Mouse (Mus musculus) forebrain, embryonic 16.5 days (tissue): ENCODE measurements around the gene Syngr3. TPM values are rescaled to one million over a fixed set of nuclear protein-coding genes. Genes with fewer than 3 reads are reported as not detected.

Experiments used
- ATAC-seq: fragments of 200-750 bp; cut with Nextera tagmentation; 2 replicates; pipeline ENCODE4 v1.8.0; 2017; ENCODE audit warnings: mild to moderate bottlenecking, moderate library complexity
- H3K27ac ChIP-seq: fragments of 300-500 bp; sonication (generic); 2 replicates; pipeline ENCODE4 v1.5.1; 2014; ENCODE audit warnings: low read length, control low read depth
- H3K27me3 ChIP-seq: fragments of 300-500 bp; sonication (generic); replicated peaks from 2 replicates; pipeline ENCODE4 v1.6.1; 2014; ENCODE audit warnings: low read length; ENCODE audit not compliant: control insufficient read depth, insufficient read depth
- H3K36me3 ChIP-seq: fragments of 300-500 bp; sonication (generic); 2 replicates; pipeline ENCODE4 v1.6.1; 2014; ENCODE audit not compliant: control insufficient read depth, insufficient read depth
- H3K4me1 ChIP-seq: fragments of 300-500 bp; sonication (generic); replicated peaks from 2 replicates; pipeline ENCODE4 v1.6.1; 2014; ENCODE audit warnings: low read length; ENCODE audit not compliant: control insufficient read depth, insufficient read depth
- H3K4me2 ChIP-seq: fragments of 300-500 bp; sonication (generic); 2 replicates; pipeline ENCODE4 v1.6.1; 2014; ENCODE audit warnings: mild to moderate bottlenecking, low read length, control low read depth
- H3K4me3 ChIP-seq: fragments of 300-500 bp; sonication (generic); replicated peaks from 2 replicates; pipeline ENCODE4 v1.5.1; 2014; ENCODE audit warnings: mild to moderate bottlenecking, low read length, control low read depth
- H3K9ac ChIP-seq: fragments of 300-500 bp; sonication (generic); replicated peaks from 2 replicates; pipeline ENCODE4 v1.6.1; 2014; ENCODE audit warnings: low read depth, low read length, control low read depth
- H3K9me3 ChIP-seq: fragments of 300-500 bp; sonication (generic); 2 replicates; pipeline ENCODE4 v1.6.1; 2016; ENCODE audit warnings: low read length; ENCODE audit not compliant: control insufficient read depth
- WGBS: fragments of 180-500 bp; shearing (Covaris S2); extraction: QIAGEN DNeasy Blood & Tissue Kit; methylation state at CpG from one replicate; pipeline ENCODE4 v1.1.7; 2014; 5-methylcytosine and 5-hydroxymethylcytosine counted together
- polyA plus RNA-seq: library from polyadenylated mRNA; unstranded; fragments of >200 nt; fragmentation: Nextera tagmentation; extraction: Ambion mirVana; gene quantifications from 2 replicates; pipeline ENCODE4 v1.2.1, GENCODE M21; 2015

Gene Syngr3
- polyA plus RNA-seq, 1 experiment from 2014 or later: 193 TPM

GRCm38 (mm10) chr17:24644875-24645721, 44.7 kb downstream of the Syngr3 start:
- no peak overlapping the region for H3K4me3 ChIP-seq
- ATAC-seq: no peak
- H3K27me3 ChIP-seq: no peaks in the 10 kb centered on the region
- H3K4me1 ChIP-seq: peaks cover 8% of the 10 kb centered on the region
- 90% methylated on average over 9 of the region's 9 CpGs for WGBS
- H3K9ac ChIP-seq: no peak overlapping the region
- H3K27ac ChIP-seq: 0 out of 2 replicates have a peak overlapping the region, but pooled peaks have one; percentile 4
- no peaks in the 10 kb centered on the region for H3K9me3 ChIP-seq
- no peak overlapping the region for H3K4me2 ChIP-seq
- H3K36me3 ChIP-seq: no peaks in the 10 kb centered on the region

GRCm38 (mm10) chr17:24644030-24644715, 45.6 kb downstream of the Syngr3 start:
- no peak for ATAC-seq
- WGBS: 56% methylated on average over 7 of the region's 7 CpGs
- Histone ChIP-seq H3K4me1 (no peaks in the 10 kb centered on the region), H3K36me3 (no peaks in the 10 kb centered on the region), H3K27me3 (no peaks in the 10 kb centered on the region), H3K9ac (no peak overlapping the region), H3K27ac (0 out of 2 replicates have a peak overlapping the region, but pooled peaks have one; percentile 28), H3K4me2 (no peak overlapping the region), H3K9me3 (no peaks in the 10 kb centered on the region), H3K4me3 (no peak overlapping the region)

GRCm38 (mm10) chr17:24642791-24643343, 46.9 kb downstream of the Syngr3 start:
- ATAC-seq: no peak
- WGBS: 88% methylated on average over 6 of the region's 6 CpGs
- no peaks in the 10 kb centered on the region for H3K4me1 ChIP-seq

GRCm38 (mm10) chr17:24641944-24642343, 47.8 kb downstream of the Syngr3 start:
- no peak overlapping the region for H3K4me3 ChIP-seq
- H3K27me3 ChIP-seq: no peaks in the 10 kb centered on the region
- no peaks in the 10 kb centered on the region for H3K9me3 ChIP-seq
- no peak overlapping the region for H3K27ac ChIP-seq
- H3K4me2 ChIP-seq: no peak overlapping the region
- no peaks in the 10 kb centered on the region for H3K4me1 ChIP-seq
- ATAC-seq: no peak
- no peak overlapping the region for H3K9ac ChIP-seq
- H3K36me3 ChIP-seq: no peaks in the 10 kb centered on the region
- 92% methylated on average over 14 of the region's 14 CpGs for WGBS

More at GRCm38 (mm10) chr17:24642791-24643343, 46.9 kb downstream of the Syngr3 start:
- Histone ChIP-seq H3K4me3 (no peak overlapping the region), H3K4me2 (no peak overlapping the region), H3K27ac (no peak overlapping the region), H3K36me3 (no peaks in the 10 kb centered on the region), H3K9ac (no peak overlapping the region), H3K27me3 (no peaks in the 10 kb centered on the region), H3K9me3 (no peaks in the 10 kb centered on the region)

GRCm38 (mm10) chr17:24640581-24640980, 49.2 kb downstream of the Syngr3 start:
- WGBS: 92% methylated on average over 15 of the region's 15 CpGs
- ATAC-seq: no peak
- no peak overlapping the region for H3K9ac ChIP-seq

GRCm38 (mm10) chr17:24640119-24640518, 49.6 kb downstream of the Syngr3 start:
- whole genome bisulfite sequencing: 92% methylated on average over 7 of the region's 7 CpGs
- ATAC-seq: no peak
- no peak overlapping the region for H3K27ac ChIP-seq
- no peak overlapping the region for H3K4me2 ChIP-seq
- no peaks in the 10 kb centered on the region for H3K27me3 ChIP-seq
- no peak overlapping the region for H3K9ac ChIP-seq
- H3K4me3 ChIP-seq: no peak overlapping the region
- no peaks in the 10 kb centered on the region for H3K36me3 ChIP-seq
- no peaks in the 10 kb centered on the region for H3K9me3 ChIP-seq
- no peaks in the 10 kb centered on the region for H3K4me1 ChIP-seq

More at GRCm38 (mm10) chr17:24640581-24640980, 49.2 kb downstream of the Syngr3 start:
- Histone ChIP-seq H3K4me3 (no peak overlapping the region), H3K27ac (no peak overlapping the region), H3K27me3 (no peaks in the 10 kb centered on the region), H3K4me1 (no peaks in the 10 kb centered on the region), H3K36me3 (no peaks in the 10 kb centered on the region), H3K4me2 (no peak overlapping the region), H3K9me3 (no peaks in the 10 kb centered on the region)

- no peak overlapping the region for H3K27ac ChIP-seq
Measured at GRCm38 (mm10) chr17:24639571-24639988, 50.2 kb downstream of the Syngr3 start.

GRCm38 (mm10) chr17:24638840-24639239, 50.9 kb downstream of the Syngr3 start:
- Histone ChIP-seq H3K4me2 (no peak overlapping the region), H3K9me3 (no peaks in the 10 kb centered on the region), H3K27ac (no peak overlapping the region), H3K4me1 (no peaks in the 10 kb centered on the region), H3K27me3 (no peaks in the 10 kb centered on the region), H3K4me3 (no peak overlapping the region), H3K36me3 (no peaks in the 10 kb centered on the region), H3K9ac (no peak overlapping the region)
- no peak for ATAC-seq
- WGBS: 79% methylated on average over 9 of the region's 9 CpGs

More at GRCm38 (mm10) chr17:24639571-24639988, 50.2 kb downstream of the Syngr3 start:
- H3K4me2 ChIP-seq: no peak overlapping the region
- H3K36me3 ChIP-seq: no peaks in the 10 kb centered on the region
- no peaks in the 10 kb centered on the region for H3K4me1 ChIP-seq
- H3K4me3 ChIP-seq: no peak overlapping the region
- WGBS: 91% methylated on average over 5 of the region's 5 CpGs
- H3K9ac ChIP-seq: no peak overlapping the region
- no peak for ATAC-seq
- H3K27me3 ChIP-seq: no peaks in the 10 kb centered on the region
- no peaks in the 10 kb centered on the region for H3K9me3 ChIP-seq

GRCm38 (mm10) chr17:24638214-24638613, 51.5 kb downstream of the Syngr3 start:
- WGBS: 96% methylated on average over 4 of the region's 4 CpGs
- Histone ChIP-seq H3K27ac (no peak overlapping the region), H3K4me2 (no peak overlapping the region), H3K27me3 (no peaks in the 10 kb centered on the region), H3K4me1 (peaks cover 1% of the 10 kb centered on the region; the same call in 1 of the 2 replicates), H3K36me3 (no peaks in the 10 kb centered on the region), H3K4me3 (no peak overlapping the region), H3K9ac (no peak overlapping the region), H3K9me3 (no peaks in the 10 kb centered on the region)
- ATAC-seq: no peak
